Mouse (Mus musculus): ENCODE data around the gene Hfm1. TPM values are rescaled to one million over a fixed set of nuclear protein-coding genes. Genes with fewer than 3 reads are reported as not detected.

Hfm1 gene
- total RNA-seq, 2 experiments from 2014 or later, result not detected

- DNase-seq (ENCODE audit: low spot score), result no peak
These were observed 82.2 kb downstream of the Hfm1 start for GRCm38 (mm10) chr5:106843906-106844305.

GRCm38 (mm10) chr5:106833025-106833424, 93.1 kb downstream of the Hfm1 start:
- no peak for DNase-seq (ENCODE audit: low spot score)

GRCm38 (mm10) chr5:106831401-106831800, 94.7 kb downstream of the Hfm1 start:
- no peak for DNase-seq (ENCODE audit: low spot score)

GRCm38 (mm10) chr5:106830775-106831174, 95.3 kb downstream of the Hfm1 start:
- DNase-seq (ENCODE audit: low spot score), result no peak

- DNase-seq (ENCODE audit: low spot score), result no peak
These were observed 99.4 kb downstream of the Hfm1 start for GRCm38 (mm10) chr5:106826740-106827139.

GRCm38 (mm10) chr5:106826044-106826443, 100.1 kb downstream of the Hfm1 start:
- DNase-seq (ENCODE audit: low spot score), result no peak

GRCm38 (mm10) chr5:106825301-106825853, 100.7 kb downstream of the Hfm1 start:
- no peak for DNase-seq (ENCODE audit: low spot score)

- no peak for DNase-seq (ENCODE audit: low spot score)
These were observed 101.4 kb downstream of the Hfm1 start for GRCm38 (mm10) chr5:106824716-106825115.

- no peak for DNase-seq (ENCODE audit: low spot score)
These were observed 106.5 kb downstream of the Hfm1 start for GRCm38 (mm10) chr5:106819630-106820029.

- DNase-seq (ENCODE audit: low spot score), result no peak
These were observed 110.0 kb downstream of the Hfm1 start for GRCm38 (mm10) chr5:106815923-106816654.

GRCm38 (mm10) chr5:106814611-106815010, 111.5 kb downstream of the Hfm1 start:
- no peak for DNase-seq (ENCODE audit: low spot score)

- DNase-seq (ENCODE audit: low spot score), result peak; percentile 39
These were observed 123.0 kb downstream of the Hfm1 start for GRCm38 (mm10) chr5:106803094-106803493.

GRCm38 (mm10) chr5:106801886-106802798, 124.0 kb downstream of the Hfm1 start:
- peak; percentile 77 for DNase-seq (ENCODE audit: low spot score)

GRCm38 (mm10) chr5:106801215-106801863, 124.8 kb downstream of the Hfm1 start:
- no peak for DNase-seq (ENCODE audit: low spot score)

GRCm38 (mm10) chr5:106797896-106798295, 128.2 kb downstream of the Hfm1 start:
- DNase-seq (ENCODE audit: low spot score), result no peak

GRCm38 (mm10) chr5:106791241-106791572, 134.9 kb downstream of the Hfm1 start:
- no peak for DNase-seq (ENCODE audit: low spot score)

- no peak for DNase-seq (ENCODE audit: low spot score)
These were observed 135.5 kb downstream of the Hfm1 start for GRCm38 (mm10) chr5:106790496-106791240.

All from gastrocnemius, adult 18-20 months (tissue).